8 mouse cellular contexts compared by ENCODE assay signal in the genomic region with DNA sequence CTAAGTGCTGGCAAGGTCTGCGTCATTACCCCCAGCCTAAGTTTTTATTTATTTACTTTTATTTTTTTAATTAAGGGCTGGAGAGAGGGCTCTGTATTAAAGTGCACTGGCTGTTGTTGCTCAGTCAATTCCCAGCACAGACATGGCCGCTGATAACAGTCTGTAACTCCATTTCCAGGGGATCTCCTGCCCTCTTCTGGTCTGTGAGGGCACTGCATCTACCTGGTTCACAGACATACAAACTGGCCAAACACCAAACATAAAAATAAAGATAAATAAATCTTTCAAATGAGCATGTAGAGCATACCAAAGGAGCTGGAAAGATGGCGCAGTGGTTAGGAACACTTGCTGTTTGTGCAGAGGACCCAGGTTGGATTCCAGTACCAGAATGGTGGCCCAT. TPM values are rescaled to one million over a fixed set of nuclear protein-coding genes. Genes with fewer than 3 reads are reported as not detected.
DNase-seq lines count a peak whose midpoint lies in the region; ATAC-seq lines count a peak whose summit lies in the region.

No protein-coding gene starts in this region.

- no peak for ATAC-seq in hindbrain, embryonic 11.5 days (ENCODE audit: low FRiP score)
- ATAC-seq in hindbrain, embryonic 13.5 days (ENCODE audit: low FRiP score), result no peak
- no peak for ATAC-seq in forebrain, embryonic 11.5 days (replicated peaks; ENCODE audit: low FRiP score)
- ATAC-seq in forebrain, embryonic 12.5 days (ENCODE audit: low FRiP score), result no peak
- no peak for ATAC-seq in heart, embryonic 12.5 days (ENCODE audit: insufficient number of reproducible peaks, low FRiP score)

- H3K27me3 ChIP-seq in hindbrain, embryonic 11.5 days (ENCODE audit: control insufficient read depth, insufficient read depth, low read length), result no peaks in the 10 kb centered on the region
- no peaks in the 10 kb centered on the region for H3K27me3 ChIP-seq in hindbrain, embryonic 13.5 days
- H3K27me3 ChIP-seq in forebrain, embryonic 11.5 days (ENCODE audit: control insufficient read depth, insufficient read depth, low read length), result no peaks in the 10 kb centered on the region
- H3K27me3 ChIP-seq in forebrain, embryonic 12.5 days, result no peaks in the 10 kb centered on the region
- no peaks in the 10 kb centered on the region for H3K27me3 ChIP-seq in heart, embryonic 12.5 days (replicated peaks)

- no peak overlapping the region for H3K9ac ChIP-seq in hindbrain, embryonic 11.5 days (ENCODE audit: low read depth, low read length)
- H3K9ac ChIP-seq in hindbrain, embryonic 13.5 days, result no peak overlapping the region
- no peak overlapping the region for H3K9ac ChIP-seq in forebrain, embryonic 11.5 days (ENCODE audit: low read length)
- no peak overlapping the region for H3K9ac ChIP-seq in forebrain, embryonic 12.5 days
- no peak overlapping the region for H3K9ac ChIP-seq in heart, embryonic 12.5 days

- no peak overlapping the region for H3K4me2 ChIP-seq in hindbrain, embryonic 11.5 days (replicated peaks; ENCODE audit: low read depth, low read length)
- no peak overlapping the region for H3K4me2 ChIP-seq in hindbrain, embryonic 13.5 days
- no peak overlapping the region for H3K4me2 ChIP-seq in forebrain, embryonic 11.5 days (ENCODE audit: low read depth, low read length, severe bottlenecking)
- H3K4me2 ChIP-seq in forebrain, embryonic 12.5 days, result no peak overlapping the region
- no peak overlapping the region for H3K4me2 ChIP-seq in heart, embryonic 12.5 days

- H3K4me1 ChIP-seq in hindbrain, embryonic 11.5 days (replicated peaks; ENCODE audit: control insufficient read depth, insufficient read depth, low read length), result no peaks in the 10 kb centered on the region
- peaks cover under 1% of the 10 kb centered on the region; the same call in 1 of the 2 replicates for H3K4me1 ChIP-seq in hindbrain, embryonic 13.5 days (replicated peaks)
- H3K4me1 ChIP-seq in forebrain, embryonic 11.5 days (replicated peaks; ENCODE audit: control insufficient read depth, insufficient read depth, low read length), result no peaks in the 10 kb centered on the region
- no peaks in the 10 kb centered on the region for H3K4me1 ChIP-seq in forebrain, embryonic 12.5 days
- H3K4me1 ChIP-seq in heart, embryonic 12.5 days (replicated peaks), result peaks cover 16% of the 10 kb centered on the region

- WGBS in hindbrain, embryonic 11.5 days, result 84% methylated on average over 3 of the region's 3 CpGs
- WGBS in hindbrain, embryonic 13.5 days, result 87% methylated on average over 3 of the region's 3 CpGs
- WGBS in forebrain, embryonic 11.5 days, result 92% methylated on average over 3 of the region's 3 CpGs
- WGBS in forebrain, embryonic 12.5 days, result 85% methylated on average over 3 of the region's 3 CpGs
- WGBS in heart, embryonic 12.5 days, result 87% methylated on average over 3 of the region's 3 CpGs

- no peak overlapping the region for H3K4me3 ChIP-seq in hindbrain, embryonic 11.5 days (ENCODE audit: low read depth, low read length)
- H3K4me3 ChIP-seq in hindbrain, embryonic 13.5 days, result no peak overlapping the region
- no peak overlapping the region for H3K4me3 ChIP-seq in forebrain, embryonic 11.5 days (ENCODE audit: low read depth, low read length)
- H3K4me3 ChIP-seq in forebrain, embryonic 12.5 days (replicated peaks), result no peak overlapping the region
- H3K4me3 ChIP-seq in heart, embryonic 12.5 days, result no peak overlapping the region

- H3K9me3 ChIP-seq in hindbrain, embryonic 11.5 days (ENCODE audit: control insufficient read depth, low read length), result no peaks in the 10 kb centered on the region
- H3K9me3 ChIP-seq in hindbrain, embryonic 13.5 days, result no peaks in the 10 kb centered on the region
- H3K9me3 ChIP-seq in forebrain, embryonic 11.5 days (ENCODE audit: control insufficient read depth, low read length), result no peaks in the 10 kb centered on the region
- no peaks in the 10 kb centered on the region for H3K9me3 ChIP-seq in forebrain, embryonic 12.5 days
- no peaks in the 10 kb centered on the region for H3K9me3 ChIP-seq in heart, embryonic 12.5 days (replicated peaks)

- DNase-seq in hindbrain, embryonic 11.5 days (ENCODE audit: low spot score), result peak; percentile 52
- DNase-seq in 3T3-L1 (ENCODE audit: low read depth, low spot score) (peak; percentile 61), ES-CJ7 (ENCODE audit: low read depth, low spot score) (peak; percentile 69)
- peak; percentile 59 to 65 for DNase-seq in kidney, postnatal 4 days
- DNase-seq in forebrain, embryonic 11.5 days (ENCODE audit: low spot score), result no peak

- no peak overlapping the region for H3K27ac ChIP-seq in hindbrain, embryonic 11.5 days (ENCODE audit: low read depth, low read length)
- H3K27ac ChIP-seq in hindbrain, embryonic 13.5 days, result no peak overlapping the region
- no peak overlapping the region for H3K27ac ChIP-seq in forebrain, embryonic 11.5 days (ENCODE audit: low read depth, low read length)
- H3K27ac ChIP-seq in forebrain, embryonic 12.5 days, result no peak overlapping the region
- H3K27ac ChIP-seq in heart, embryonic 12.5 days (ENCODE audit: poor library complexity, severe bottlenecking), result no peak overlapping the region

- peaks cover 18% of the 10 kb centered on the region for H3K36me3 ChIP-seq in hindbrain, embryonic 11.5 days (ENCODE audit: control insufficient read depth, insufficient read depth, low read length)
- H3K36me3 ChIP-seq in hindbrain, embryonic 13.5 days, result peaks cover 79% of the 10 kb centered on the region
- peaks cover 3% of the 10 kb centered on the region; the same call in 1 of the 2 replicates for H3K36me3 ChIP-seq in forebrain, embryonic 11.5 days (ENCODE audit: control insufficient read depth, insufficient read depth, low read length)
- H3K36me3 ChIP-seq in forebrain, embryonic 12.5 days (replicated peaks), result peaks cover 80% of the 10 kb centered on the region
- peaks cover 77% of the 10 kb centered on the region for H3K36me3 ChIP-seq in heart, embryonic 12.5 days

RNA-seq across cellular contexts. Expression of gene Upk1a, which starts 6.6 kb away (rescaled TPM):
- 0.54 and 1.2 TPM in 2 replicates for polyA plus RNA-seq in hindbrain, embryonic 11.5 days (2014; fragmentation: Nextera tagmentation; extraction: Ambion mirVana)
- polyA plus RNA-seq in hindbrain, embryonic 13.5 days (2015; fragmentation: Nextera tagmentation; extraction: Ambion mirVana), result 0.49 and 0.63 TPM in 2 replicates
- polyA plus RNA-seq in forebrain, embryonic 11.5 days (2014; fragmentation: Nextera tagmentation; extraction: Ambion mirVana), result 0.31 and 0.73 TPM in 2 replicates
- 0.23 and 0.61 TPM in 2 replicates for polyA plus RNA-seq in forebrain, embryonic 12.5 days (2016; fragmentation: Nextera tagmentation; extraction: Ambion mirVana)
- 0.44 and 2.5 TPM in 2 replicates for polyA plus RNA-seq in heart, embryonic 12.5 days (2016; fragmentation: Nextera tagmentation; extraction: Ambion mirVana)

RNA-seq across cellular contexts. Expression of gene Cox6b1, which starts 6.7 kb away (rescaled TPM):
- polyA plus RNA-seq in hindbrain, embryonic 11.5 days (2014; fragmentation: Nextera tagmentation; extraction: Ambion mirVana), result 816 and 817 TPM in 2 replicates
- polyA plus RNA-seq in hindbrain, embryonic 13.5 days (2015; fragmentation: Nextera tagmentation; extraction: Ambion mirVana), result 1,107 TPM in 2 replicates
- 700 and 735 TPM in 2 replicates for polyA plus RNA-seq in forebrain, embryonic 11.5 days (2014; fragmentation: Nextera tagmentation; extraction: Ambion mirVana)
- polyA plus RNA-seq in forebrain, embryonic 12.5 days (2016; fragmentation: Nextera tagmentation; extraction: Ambion mirVana), result 814 and 871 TPM in 2 replicates
- polyA plus RNA-seq in heart, embryonic 12.5 days (2016; fragmentation: Nextera tagmentation; extraction: Ambion mirVana), result 1,789 and 1,831 TPM in 2 replicates

RNA-seq across cellular contexts. Expression of gene Etv2, which starts 16.4 kb away (rescaled TPM):
- polyA plus RNA-seq in hindbrain, embryonic 11.5 days (2014; fragmentation: Nextera tagmentation; extraction: Ambion mirVana), result not detected in 2 replicates
- polyA plus RNA-seq in hindbrain, embryonic 13.5 days (2015; fragmentation: Nextera tagmentation; extraction: Ambion mirVana), result not detected in 2 replicates
- polyA plus RNA-seq in forebrain, embryonic 11.5 days (2014; fragmentation: Nextera tagmentation; extraction: Ambion mirVana), result not detected in 2 replicates
- polyA plus RNA-seq in forebrain, embryonic 12.5 days (2016; fragmentation: Nextera tagmentation; extraction: Ambion mirVana), result not detected in 2 replicates
- polyA plus RNA-seq in heart, embryonic 12.5 days (2016; fragmentation: Nextera tagmentation; extraction: Ambion mirVana), result 1.1 and 1.4 TPM in 2 replicates

RNA-seq across cellular contexts. Expression of gene Zbtb32, which starts 20.5 kb away (rescaled TPM):
- 0.24 and 1.2 TPM in 2 replicates for polyA plus RNA-seq in hindbrain, embryonic 11.5 days (2014; fragmentation: Nextera tagmentation; extraction: Ambion mirVana)
- polyA plus RNA-seq in hindbrain, embryonic 13.5 days (2015; fragmentation: Nextera tagmentation; extraction: Ambion mirVana), result 0.21 and 0.25 TPM in 2 replicates
- polyA plus RNA-seq in forebrain, embryonic 11.5 days (2014; fragmentation: Nextera tagmentation; extraction: Ambion mirVana), result 0.15 and 0.31 TPM in 2 replicates
- polyA plus RNA-seq in forebrain, embryonic 12.5 days (2016; fragmentation: Nextera tagmentation; extraction: Ambion mirVana), result 0.32 and 0.46 TPM in 2 replicates
- 0.09 and 0.44 TPM in 2 replicates for polyA plus RNA-seq in heart, embryonic 12.5 days (2016; fragmentation: Nextera tagmentation; extraction: Ambion mirVana)

RNA-seq across cellular contexts. Expression of gene Kmt2b, which starts 30.7 kb away (rescaled TPM):
- polyA plus RNA-seq in hindbrain, embryonic 11.5 days (2014; fragmentation: Nextera tagmentation; extraction: Ambion mirVana), result 11.1 and 13.2 TPM in 2 replicates
- 10.7 and 11.3 TPM in 2 replicates for polyA plus RNA-seq in hindbrain, embryonic 13.5 days (2015; fragmentation: Nextera tagmentation; extraction: Ambion mirVana)
- polyA plus RNA-seq in forebrain, embryonic 11.5 days (2014; fragmentation: Nextera tagmentation; extraction: Ambion mirVana), result 14.3 TPM in 2 replicates
- polyA plus RNA-seq in forebrain, embryonic 12.5 days (2016; fragmentation: Nextera tagmentation; extraction: Ambion mirVana), result 13.0 TPM in 2 replicates
- polyA plus RNA-seq in heart, embryonic 12.5 days (2016; fragmentation: Nextera tagmentation; extraction: Ambion mirVana), result 4.9 and 5.1 TPM in 2 replicates
